Mouse (Mus musculus) forelimb bud, embryonic 11.5 days (tissue): Measurements from ENCODE around the gene Atf7.
"Not testable (repeated sequence)": the region's sequence is repeated elsewhere in the genome, so short reads cannot be mapped to it uniquely, and the experiment has no call there.

Source experiments
- DNase-seq: peaks from one replicate; pipeline ENCODE4 v3.0.0-alpha.2; 2012; ENCODE audit warnings: low read depth, low spot score

The Atf7 gene

DNA sequence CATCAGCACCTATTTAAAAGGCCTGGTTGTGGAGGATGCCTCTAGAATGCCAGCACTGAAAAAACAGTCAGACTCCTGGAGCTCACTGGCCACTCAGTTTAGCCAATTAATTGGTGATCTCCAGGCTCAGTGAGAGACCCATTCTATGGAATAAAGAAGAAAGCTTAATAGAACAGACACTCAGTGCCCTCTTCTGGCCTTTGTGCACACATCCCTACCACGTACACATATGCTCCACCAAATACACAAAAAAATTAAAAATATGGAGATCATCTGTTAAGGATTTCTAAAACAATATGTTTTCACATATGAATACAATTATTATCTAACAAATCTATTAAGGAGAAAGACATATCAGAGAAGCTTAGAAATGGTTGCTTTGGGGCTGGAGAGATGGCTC lies 4.5 kb downstream of the Atf7 start:
- DNase-seq = no peak

DNA sequence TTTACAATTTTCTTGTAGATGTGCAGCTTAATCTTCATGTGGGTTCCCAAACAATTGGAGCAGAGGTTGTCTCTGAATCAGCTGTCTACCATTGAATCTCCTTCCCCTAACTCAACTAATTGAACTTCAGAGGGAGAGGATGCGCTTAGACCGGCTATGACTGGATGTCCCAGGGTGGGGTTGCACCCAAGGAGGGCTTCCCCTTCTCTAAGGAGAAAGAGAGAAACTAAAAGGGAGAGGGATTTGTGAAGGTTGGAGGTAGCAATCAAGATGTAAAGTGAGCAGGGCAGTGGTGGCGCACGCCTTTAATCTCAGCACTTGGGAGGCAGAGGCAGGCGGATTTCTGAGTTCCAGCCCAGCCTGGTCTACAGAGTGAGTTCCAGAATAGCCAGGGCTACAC lies 5.8 kb downstream of the Atf7 start:
- no peak for DNase-seq

DNA sequence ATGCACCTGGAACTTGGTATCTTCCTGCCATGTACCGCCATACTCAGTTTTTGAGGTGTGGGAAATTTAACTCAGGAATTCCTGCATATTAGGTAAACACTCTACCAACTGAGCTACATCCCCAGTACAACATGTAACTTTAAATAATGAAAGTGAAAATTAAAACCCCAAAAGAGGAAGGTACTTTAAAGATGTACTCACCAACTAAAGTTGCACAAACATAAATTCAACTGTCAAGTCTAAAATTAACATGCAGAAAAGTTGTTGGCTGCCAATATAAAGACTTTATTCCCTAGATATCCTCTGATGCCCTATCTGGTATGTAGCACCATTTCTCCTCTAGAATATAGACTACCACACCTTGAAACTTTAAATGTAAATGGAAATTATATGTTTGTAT lies 7.6 kb downstream of the Atf7 start:
- DNase-seq = no peak

GRCm38 (mm10) chr15:102616174-102616573 lies 9.1 kb downstream of the Atf7 start:
- DNase-seq = no peak

- no peak for DNase-seq
These were observed 11.0 kb downstream of the Atf7 start for GRCm38 (mm10) chr15:102614224-102614623.

DNA sequence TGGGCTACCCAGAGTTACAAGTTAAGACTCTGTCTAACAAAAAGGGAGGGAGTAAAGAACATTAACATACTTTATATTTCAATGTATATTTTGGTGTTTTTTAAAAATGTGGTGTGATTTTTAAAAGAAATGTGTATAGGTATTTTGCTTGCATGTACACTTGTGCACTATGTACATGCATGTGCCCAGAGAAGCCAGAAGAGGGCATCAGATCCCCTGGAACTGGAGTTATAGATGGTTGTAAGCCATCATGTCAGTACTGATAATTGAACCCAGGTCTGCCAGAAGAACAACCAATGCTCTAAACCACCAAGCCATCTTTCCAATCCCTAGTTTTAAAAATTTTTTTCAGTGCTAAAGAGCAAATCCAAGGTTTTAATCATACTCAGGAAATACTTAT lies 12.3 kb downstream of the Atf7 start:
- no peak for DNase-seq

DNA sequence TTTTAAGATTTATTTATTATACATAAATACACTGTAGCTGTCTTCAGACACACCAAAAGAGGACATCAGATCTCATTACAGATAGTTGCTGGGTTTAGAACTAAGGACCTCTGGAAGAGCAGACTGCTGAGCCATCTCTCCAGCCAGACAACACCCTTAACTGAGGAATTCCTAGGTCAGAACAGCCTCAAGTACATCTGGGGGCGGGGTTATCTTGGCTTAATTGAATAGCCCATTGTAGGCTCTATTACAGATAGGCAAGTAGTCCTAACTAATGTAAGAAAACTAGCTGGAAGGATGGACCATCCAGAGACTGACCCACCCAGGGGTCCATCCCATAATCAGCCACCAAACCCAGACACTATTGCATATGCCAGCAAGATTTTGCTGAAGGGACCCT lies 16.7 kb downstream of the Atf7 start:
- not testable (repeated sequence) for DNase-seq

DNA sequence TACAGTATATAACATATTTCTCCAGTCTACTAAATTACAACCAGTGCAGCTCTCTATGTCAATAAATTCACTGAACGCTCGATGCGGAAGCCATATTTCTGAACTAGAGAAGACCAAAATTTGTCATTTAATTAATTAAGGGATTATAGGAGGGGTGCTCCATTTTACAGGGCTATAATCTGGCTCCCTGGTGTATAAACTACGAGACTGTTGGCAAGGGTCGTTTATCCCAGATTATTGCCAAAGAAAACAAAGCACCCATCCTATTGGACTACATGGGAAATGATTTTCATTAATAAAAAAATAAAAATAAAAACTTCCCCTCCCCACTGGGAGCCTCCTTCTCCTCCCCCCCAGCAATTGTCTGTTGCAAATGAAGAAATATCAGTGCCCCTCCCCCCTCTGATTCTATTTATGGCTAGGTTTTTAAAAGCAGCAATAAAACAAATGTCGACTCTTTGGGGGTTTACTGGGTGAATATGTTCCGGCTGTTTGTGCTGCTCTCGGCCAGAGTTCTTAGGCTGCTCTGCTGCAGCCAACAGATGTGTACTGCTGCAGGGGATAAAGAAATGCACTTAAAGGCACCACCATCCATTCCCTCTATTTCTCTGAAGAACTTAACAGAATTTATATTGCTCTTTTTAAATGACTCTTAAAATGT lies 31.1 kb downstream of the Atf7 start:
- DNase-seq = peak; percentile 43

GRCm38 (mm10) chr15:102592674-102593073 lies 32.6 kb downstream of the Atf7 start:
- DNase-seq = no peak

- no peak for DNase-seq
These were observed 34.7 kb downstream of the Atf7 start for GRCm38 (mm10) chr15:102590567-102590966.

DNA sequence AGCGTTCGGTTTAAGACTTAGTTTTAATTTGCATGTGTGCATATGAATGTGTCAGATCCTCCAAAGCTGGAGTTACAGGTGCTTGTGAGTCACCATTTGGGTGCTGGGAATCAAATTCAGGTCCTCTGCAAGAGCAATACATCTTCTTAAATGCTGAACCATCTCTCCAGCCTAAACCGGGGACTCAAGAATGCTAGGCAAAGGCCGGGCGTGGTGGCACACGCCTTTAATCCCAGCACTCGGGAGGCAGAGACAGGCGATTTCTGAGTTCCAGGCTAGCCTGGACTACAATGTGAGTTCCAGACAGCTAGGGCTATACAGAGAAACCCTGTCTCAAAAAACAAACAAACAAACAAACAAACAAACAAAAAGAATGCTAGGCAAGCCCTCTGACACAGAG lies 35.4 kb downstream of the Atf7 start:
- no peak for DNase-seq

- DNase-seq = no peak
These were observed 39.8 kb downstream of the Atf7 start for GRCm38 (mm10) chr15:102585501-102585900.

GRCm38 (mm10) chr15:102583708-102584383 lies 41.4 kb downstream of the Atf7 start:
- no peak for DNase-seq

DNA sequence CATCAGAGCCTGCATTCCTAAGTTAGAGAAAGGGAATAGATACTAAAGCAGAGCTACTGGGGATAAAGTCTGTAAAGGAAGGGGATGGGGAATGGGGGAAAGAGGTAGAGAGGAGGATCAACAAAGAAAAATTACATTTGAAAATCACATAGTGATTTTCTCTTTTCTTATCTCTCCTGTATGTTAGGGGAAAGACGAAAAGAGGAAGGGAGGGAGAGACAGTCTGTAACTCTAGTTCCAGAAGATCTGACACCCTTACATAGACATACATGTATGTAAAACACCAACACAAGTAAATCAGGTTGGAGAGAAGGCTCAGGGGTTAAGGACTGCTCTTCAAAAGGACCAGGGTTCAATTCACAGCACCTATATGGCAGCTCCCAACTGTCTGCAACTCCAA lies 44.1 kb downstream of the Atf7 start:
- DNase-seq = no peak

DNA sequence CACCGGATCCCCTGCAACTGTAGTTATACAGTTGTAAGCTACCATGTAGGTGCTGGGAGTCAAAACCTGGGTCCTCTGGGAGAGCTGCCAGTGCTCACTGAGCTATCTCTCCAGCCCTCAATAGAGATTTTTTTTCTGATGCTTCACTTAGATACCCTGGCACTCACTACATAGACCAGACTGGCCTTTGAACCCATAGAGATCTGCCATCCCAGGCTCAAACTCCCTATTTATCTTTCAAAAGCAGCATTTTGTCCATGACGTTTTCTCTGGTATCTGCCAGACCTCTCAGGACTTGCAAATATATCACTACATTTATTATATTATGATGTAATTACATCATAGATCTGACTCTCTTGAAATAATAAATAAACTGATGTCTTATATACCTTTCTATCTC lies 46.9 kb downstream of the Atf7 start:
- DNase-seq = no peak

GRCm38 (mm10) chr15:102576972-102577371 lies 48.3 kb downstream of the Atf7 start:
- DNase-seq = no peak

- no peak for DNase-seq
These were observed 53.2 kb downstream of the Atf7 start for GRCm38 (mm10) chr15:102572081-102572480.

GRCm38 (mm10) chr15:102567849-102568248 lies 57.4 kb downstream of the Atf7 start:
- DNase-seq = no peak

DNA sequence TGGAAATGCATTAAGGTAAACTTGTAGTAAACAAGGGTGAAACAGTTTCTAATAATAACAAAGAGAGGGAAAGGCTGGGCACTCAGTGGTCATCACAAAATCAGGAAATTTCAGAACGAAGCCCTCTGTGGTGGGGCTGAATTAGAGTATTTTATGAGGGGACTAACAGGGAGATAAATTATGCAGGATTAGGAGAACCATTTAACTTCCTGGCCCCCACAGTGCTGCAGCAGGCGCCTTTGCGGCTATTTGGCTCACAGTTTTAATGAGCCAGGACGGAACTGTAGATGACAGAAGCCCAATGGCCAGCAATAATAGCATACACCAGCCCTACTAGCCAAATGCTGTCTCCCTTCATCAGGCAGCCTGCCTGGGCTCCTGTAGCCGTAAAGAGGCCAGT lies 61.6 kb downstream of the Atf7 start:
- DNase-seq = no peak

- no peak for DNase-seq
These were observed 62.2 kb downstream of the Atf7 start for GRCm38 (mm10) chr15:102563061-102563460.

- no peak for DNase-seq
These were observed 62.8 kb downstream of the Atf7 start for GRCm38 (mm10) chr15:102562491-102562890.

DNA sequence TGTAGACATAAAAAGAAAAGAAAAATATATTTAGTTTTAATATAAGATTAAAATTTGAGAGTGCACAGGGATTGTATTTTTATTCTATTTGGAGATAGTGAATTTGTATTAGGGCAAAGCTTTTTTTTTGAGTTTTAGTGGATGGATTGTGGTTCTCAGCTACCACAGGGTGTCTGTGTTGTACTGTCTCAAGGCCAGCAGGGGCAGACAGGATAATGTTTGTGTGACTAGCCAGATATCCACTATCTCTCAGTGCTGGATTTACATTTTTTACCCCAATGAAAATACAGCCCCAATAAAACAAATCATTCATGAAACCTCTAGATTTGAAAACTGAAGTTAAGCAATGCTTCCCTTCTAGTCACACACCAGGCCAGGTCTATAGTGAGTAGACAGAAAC lies 67.7 kb downstream of the Atf7 start:
- no peak for DNase-seq

DNA sequence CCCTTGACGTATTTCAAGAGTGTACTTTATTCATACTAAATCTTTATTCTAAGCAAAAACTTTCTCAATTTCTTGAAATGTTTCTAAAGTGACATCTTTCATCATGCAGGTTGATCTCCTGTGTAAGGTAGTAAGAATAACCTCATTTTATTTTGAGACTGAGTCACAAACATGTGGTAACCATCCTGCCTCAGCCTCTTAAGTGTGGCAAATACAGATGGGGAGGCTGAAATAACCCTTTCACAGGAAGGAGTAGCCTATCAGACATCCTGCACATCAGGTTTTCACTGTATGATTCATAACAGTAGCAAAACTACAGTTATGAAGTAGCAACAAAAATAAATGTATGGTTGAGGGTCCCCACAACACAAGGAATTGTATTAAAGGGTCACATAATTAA lies 69.7 kb downstream of the Atf7 start:
- DNase-seq = no peak

GRCm38 (mm10) chr15:102552599-102552998 lies 72.7 kb downstream of the Atf7 start:
- DNase-seq = no peak
